Mouse (Mus musculus): Measurements from ENCODE around the gene Ighmbp2. TPM values are rescaled to one million over a fixed set of nuclear protein-coding genes. Genes with fewer than 3 reads are reported as not detected.

Ighmbp2 gene
- total RNA-seq (2021), result 1 to 10 TPM; 5.2 to 6.7 TPM
- long read RNA-seq, experiment 1, partial matches to known transcripts, result 4 of 5 reads
- long read RNA-seq, experiment 1, other reads (novel, unspliced or antisense), result 1 of 5 reads
- long read RNA-seq, experiment 2, partial matches to known transcripts, result 2 of 3 reads
- long read RNA-seq, experiment 2, other reads (novel, unspliced or antisense), result 1 of 3 reads

GRCm38 (mm10) chr19:3282572-3283467 lies at the start of gene Ighmbp2, which contains the start of gene Mrpl21:
Gene Ighmbp2 (minus strand): TSS chr19:3283017.
Gene Mrpl21 (plus strand): TSS chr19:3282901.
- DNase-seq, result peak; percentile 90 to 91

DNA sequence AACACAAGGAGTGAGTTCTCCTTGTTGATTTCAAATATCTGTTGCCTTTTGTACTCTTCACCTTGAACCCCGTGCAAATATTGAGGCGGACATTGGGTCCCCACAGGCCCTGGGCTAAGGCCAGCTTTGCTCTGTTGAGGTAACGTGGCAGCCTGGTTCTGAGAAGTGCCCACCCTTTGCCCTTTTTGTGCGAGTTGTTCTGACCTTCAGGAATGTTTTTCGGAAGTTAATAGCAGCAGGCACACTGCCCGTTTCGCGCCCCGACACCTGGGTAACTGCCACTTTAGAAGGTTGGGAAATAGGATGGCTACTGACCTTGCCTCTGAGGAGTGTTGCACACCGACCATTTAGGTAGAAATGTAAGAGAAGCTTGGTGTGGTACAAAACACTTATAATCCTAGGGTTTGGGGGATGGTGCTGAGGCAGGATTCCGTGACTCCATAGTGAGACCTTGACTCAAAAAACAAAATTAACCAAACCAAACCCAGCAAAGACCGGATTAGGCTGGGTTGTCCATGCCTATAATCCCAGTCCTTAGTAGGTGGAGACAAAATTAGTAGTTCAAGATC lies 43.7 kb upstream of the Ighmbp2 start:
- DNase-seq, result peak in 1 of 2 experiments; percentile 48

- no peak for DNase-seq
These were observed 43.1 kb upstream of the Ighmbp2 start for GRCm38 (mm10) chr19:3325771-3326478.

DNA sequence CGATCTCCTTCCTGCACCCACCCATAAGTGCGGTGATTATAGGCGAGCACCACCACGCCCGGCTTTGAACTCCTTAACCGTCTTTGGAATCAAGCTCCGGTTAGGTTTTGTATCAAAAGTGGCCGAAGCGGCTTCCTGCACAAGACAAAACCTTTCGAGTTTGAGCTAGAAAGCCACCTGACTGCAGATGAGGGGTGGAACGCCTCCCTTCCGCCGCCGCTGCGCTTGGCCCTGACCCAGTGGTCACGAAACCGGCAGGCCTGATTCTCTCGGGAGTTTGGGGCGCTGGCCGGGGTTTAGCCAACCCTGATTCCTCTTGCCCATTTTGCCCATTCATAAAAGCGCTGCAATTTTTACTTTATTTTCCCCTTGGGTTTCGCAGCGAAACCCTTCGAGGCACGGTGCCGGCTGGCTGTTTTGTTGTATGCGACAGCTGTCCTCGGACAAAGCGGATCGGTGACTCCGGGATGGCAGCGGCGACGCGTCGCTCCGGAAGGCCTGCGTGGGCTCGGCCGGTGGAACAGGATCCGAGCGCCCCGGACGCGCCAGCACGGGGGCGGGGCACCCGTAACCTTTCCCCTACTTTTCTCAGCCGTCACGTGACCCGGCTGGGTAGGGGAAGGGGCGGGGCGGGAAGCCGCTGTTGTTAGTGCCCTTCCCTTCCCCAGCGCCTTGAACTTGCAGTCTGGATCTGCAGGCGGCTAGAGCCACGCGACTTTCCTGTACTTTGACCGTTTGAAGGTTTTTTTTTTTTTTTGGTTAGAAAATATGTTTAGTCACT lies 42.3 kb upstream of the Ighmbp2 start:
- peak; percentile 96 to 97 for DNase-seq

DNA sequence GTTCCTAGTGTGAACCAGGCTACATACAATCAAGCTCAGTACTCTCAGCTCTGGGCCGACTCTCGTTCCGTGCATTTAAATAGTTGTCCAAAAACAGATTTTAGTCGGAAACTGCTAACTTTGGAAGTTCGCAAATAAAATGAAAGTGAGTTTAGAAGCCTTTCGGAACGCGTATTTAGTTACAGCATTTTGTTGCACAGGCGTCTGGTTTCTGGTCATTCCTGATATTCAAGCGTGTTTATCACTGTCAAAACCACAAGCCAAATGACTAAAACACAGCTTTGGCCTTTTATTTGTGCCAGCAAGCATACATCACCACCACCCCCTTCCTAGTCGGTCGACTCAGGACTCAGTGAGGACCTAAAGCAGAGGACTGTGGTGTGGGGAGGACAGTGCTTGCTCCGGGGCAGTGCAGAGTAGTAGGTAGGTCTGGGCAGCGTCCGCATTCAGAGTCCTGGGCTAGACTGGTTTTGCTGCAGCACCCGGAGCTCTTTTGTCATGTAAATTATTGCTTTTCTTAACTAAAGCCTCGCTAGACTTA lies 41.5 kb upstream of the Ighmbp2 start:
- peak; percentile 60 to 66 for DNase-seq

DNA sequence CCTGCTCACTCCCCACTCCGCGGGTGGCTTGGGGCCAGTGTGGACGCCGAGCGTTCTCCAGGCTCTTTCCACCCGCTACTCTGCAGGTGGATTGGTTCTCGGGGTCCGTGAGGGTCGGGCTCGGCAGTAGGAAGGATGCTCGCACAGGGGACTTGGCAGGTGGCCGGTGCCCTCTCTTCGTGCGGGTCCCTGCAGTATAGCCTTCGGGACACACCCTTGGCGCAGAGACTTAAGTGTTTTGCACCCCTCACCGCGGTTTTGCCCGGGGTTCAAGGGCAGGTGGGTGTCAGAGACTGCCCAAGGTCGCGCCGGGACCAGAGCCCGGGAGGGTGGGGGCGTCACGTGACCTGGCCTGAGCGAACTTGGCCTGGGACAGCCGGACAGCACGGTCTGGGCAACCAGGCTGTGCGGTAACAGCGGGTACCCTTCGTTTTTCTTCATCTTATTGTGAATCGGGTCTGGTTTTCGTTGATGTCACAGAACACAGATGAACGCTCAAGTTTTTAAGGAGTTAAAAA lies 41.0 kb upstream of the Ighmbp2 start:
- peak; percentile 96 for DNase-seq

- DNase-seq, result peak; percentile 95 to 97
These were observed 40.4 kb upstream of the Ighmbp2 start for GRCm38 (mm10) chr19:3323201-3323621.

DNA sequence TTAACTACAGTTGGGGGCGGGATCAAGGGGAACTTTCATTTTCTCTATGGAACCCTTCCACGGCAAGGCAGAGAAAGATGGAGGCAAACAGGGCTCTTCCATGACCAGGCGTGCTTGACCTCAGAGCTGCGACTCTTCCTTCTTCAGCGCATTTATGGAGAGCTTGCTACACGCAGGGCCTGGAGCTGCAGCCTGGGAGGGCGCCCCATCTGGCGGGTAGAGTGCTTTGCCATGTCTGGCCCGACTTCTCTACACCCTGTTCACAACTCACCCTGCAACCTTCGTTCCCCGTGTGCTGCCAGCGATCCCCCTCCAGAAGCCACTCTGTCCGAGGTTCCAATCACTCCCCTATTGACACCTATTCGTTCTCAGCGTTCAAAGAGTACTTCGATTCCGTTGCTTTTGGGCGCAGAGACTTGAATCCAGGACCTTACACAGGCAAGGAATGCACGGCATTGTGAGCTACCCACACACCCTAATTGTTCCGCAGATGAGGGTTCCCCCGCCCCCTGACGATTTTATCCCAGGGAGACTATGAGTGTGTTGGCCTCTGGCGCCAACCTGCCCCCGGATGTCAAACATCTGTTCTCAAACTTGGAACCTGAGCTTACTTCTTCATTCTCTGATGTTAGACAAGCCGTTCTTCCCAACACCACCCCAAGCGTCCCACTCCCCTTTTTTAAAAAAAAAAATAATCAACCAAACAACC lies 39.6 kb upstream of the Ighmbp2 start, which contains the start of gene Cpt1a:
Gene Cpt1a, plus strand, starts transcription at position 74 of the 709 bp plus-strand sequence.
- DNase-seq, result peak; percentile 71 to 82

DNA sequence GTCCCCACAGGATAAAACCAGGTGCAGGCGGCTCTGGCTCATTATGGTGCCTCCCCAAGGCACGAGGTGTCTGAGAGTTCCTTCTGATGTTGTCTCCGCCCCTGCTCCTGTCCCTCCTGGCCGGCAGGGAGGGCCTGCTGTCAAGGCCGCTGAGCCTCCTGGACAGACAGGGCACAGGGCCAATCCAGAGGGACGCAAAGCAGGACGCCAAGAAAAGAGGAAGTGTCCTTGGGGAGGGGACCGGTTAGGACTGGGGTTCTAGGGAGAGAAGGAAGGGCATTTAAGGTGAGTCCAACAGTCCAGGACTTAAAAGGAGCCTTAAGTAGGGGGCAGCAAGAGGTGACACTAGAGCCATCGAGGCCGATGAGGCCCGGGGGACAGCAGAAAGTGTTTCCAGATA lies 38.8 kb upstream of the Ighmbp2 start:
- DNase-seq, result peak; percentile 91

DNA sequence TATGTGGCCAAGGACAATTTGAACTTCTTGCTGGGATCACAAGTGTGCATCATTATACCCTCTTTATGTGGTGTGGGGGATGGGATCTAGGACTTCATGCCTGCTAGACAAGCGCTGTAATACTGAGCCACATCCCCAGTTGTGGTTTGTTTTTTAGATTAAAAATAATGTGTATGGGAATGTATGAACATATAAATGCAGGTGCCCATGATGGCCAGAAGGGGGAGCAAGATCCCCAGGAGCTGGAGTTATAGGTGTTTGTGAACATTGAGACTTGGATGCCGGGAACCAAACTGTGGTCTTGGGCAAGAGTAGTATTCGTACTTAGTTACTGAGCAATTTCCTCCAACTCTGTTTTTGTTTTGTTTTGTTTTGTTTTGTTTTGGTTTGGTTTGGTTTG lies 38.0 kb upstream of the Ighmbp2 start:
- DNase-seq, result peak in 1 of 2 experiments; percentile 31

DNA sequence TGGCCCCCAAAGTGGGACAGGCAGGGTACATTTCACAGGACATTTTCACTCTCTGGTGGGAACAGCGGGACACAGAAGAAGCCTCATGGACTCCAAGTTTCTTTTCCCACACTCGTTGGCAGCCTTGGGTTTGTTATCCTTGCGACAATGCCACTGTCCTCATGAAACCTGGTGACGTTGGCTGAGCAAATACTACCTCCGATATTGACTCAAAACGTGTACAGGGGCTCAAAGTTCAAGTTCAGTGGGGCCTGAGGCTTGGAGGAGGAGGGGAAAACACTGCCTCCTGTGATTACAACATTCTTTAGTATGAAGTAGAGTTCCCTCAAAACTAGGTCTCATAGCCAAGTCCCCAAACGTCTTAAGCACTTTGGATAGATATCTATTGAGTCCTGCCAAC lies 37.3 kb upstream of the Ighmbp2 start:
- DNase-seq, result no peak

DNA sequence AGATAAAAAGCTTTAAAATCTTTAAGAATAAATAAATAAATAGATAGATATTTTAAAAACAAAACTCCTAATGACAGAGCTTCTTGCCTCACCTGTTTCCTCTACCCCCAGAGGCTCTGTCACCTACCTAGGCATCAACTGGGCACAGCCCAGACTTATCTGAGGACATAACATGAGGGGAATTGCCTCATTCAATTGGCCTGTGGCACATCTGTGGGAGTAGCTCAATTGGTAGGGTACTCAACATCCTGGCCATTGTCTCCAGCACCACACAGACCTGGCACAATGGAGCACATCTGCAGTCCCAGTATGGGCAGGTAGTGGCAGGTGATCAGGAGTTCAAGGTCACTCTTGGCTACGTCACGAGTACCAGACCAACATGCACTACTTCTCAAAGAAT lies 36.5 kb upstream of the Ighmbp2 start:
- DNase-seq, result no peak

GRCm38 (mm10) chr19:3307175-3307949 lies 24.5 kb upstream of the Ighmbp2 start:
- DNase-seq, result no peak

- DNase-seq, result no peak
These were observed 21.2 kb upstream of the Ighmbp2 start for GRCm38 (mm10) chr19:3304017-3304416.

DNA sequence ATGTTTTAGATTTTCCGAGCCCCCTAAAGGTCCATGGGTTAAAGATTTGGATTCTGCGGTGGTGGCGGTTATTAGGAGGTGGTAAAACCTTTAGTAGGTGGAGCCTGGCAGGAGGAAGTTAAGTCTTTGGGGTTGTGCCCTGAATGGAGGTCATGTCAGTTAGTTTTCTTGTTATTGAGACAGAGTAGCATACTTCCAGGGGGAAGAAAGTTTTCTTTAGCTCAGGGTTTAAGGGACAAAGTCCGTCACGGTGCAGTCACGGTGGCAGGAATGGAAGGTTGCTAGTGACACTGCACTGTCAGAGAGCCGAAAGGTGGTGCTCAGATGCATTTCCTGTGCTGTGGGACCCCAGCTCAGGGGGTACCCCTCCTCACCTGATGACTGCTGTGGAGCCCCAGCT lies 15.0 kb upstream of the Ighmbp2 start:
- DNase-seq, result no peak

GRCm38 (mm10) chr19:3297034-3297433 lies 14.2 kb upstream of the Ighmbp2 start:
- no peak for DNase-seq

DNA sequence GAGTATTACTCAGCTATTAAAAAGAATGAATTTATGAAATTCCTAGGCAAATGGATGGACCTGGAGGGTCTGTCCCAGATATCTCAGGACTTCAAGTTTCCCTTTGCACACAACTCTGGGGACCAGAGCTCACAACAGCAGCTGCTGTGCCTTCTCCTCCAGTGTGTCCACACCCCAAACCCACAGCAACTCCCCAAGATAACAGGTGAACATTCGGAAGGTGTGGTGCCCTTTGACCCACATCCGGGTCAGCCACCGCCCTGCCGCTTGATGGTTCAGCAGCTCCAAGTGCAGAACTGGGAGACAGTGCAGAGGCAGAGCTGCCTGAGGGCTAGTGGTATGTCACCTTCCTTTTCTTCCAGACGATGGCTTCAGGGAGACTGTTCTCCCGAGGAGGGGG lies 12.4 kb upstream of the Ighmbp2 start:
- no peak for DNase-seq

- no peak for DNase-seq
These were observed 10.2 kb upstream of the Ighmbp2 start for GRCm38 (mm10) chr19:3292993-3293392.

GRCm38 (mm10) chr19:3292028-3292427 lies 9.2 kb upstream of the Ighmbp2 start:
- DNase-seq, result peak; percentile 71 to 76
